Mouse (Mus musculus) lung, embryonic 14.5 days (tissue): ENCODE results near the gene Spaar. TPM values are rescaled to one million over a fixed set of nuclear protein-coding genes. Genes with fewer than 3 reads are reported as not detected.

ENCODE experiments used
- ATAC-seq: fragments of 200-750 bp; cut with Nextera tagmentation; 2 replicates; pipeline ENCODE4 v1.8.0; 2017; ENCODE audit warnings: mild to moderate bottlenecking, moderate TSS enrichment, moderate library complexity; ENCODE audit not compliant: insufficient read depth
- DNase-seq: peaks from one replicate; pipeline ENCODE4 v3.0.0-alpha.2; 2015
- H3K27ac ChIP-seq: fragments of 300-500 bp; sonication (generic); 2 replicates; pipeline ENCODE4 v1.5.1; 2014; ENCODE audit warnings: low read depth, mild to moderate bottlenecking, moderate library complexity
- H3K27me3 ChIP-seq: fragments of 300-500 bp; sonication (generic); 2 replicates; pipeline ENCODE4 v1.6.1; 2014; ENCODE audit warnings: low read length, control low read depth; ENCODE audit not compliant: insufficient read depth
- H3K36me3 ChIP-seq: fragments of 300-500 bp; sonication (generic); 2 replicates; pipeline ENCODE4 v1.6.1; 2014; ENCODE audit warnings: control low read depth; ENCODE audit not compliant: insufficient read depth
- H3K4me1 ChIP-seq: fragments of 300-500 bp; sonication (generic); 2 replicates; pipeline ENCODE4 v1.6.1; 2014; ENCODE audit warnings: antibody characterized with exemption, control low read depth; ENCODE audit not compliant: insufficient read depth
- H3K4me2 ChIP-seq: fragments of 300-500 bp; sonication (generic); 2 replicates; pipeline ENCODE4 v1.6.1; 2014; ENCODE audit warnings: mild to moderate bottlenecking
- H3K4me3 ChIP-seq: fragments of 300-500 bp; sonication (generic); 2 replicates; pipeline ENCODE4 v1.5.1; 2014; ENCODE audit warnings: low read depth, low read length
- H3K9ac ChIP-seq: fragments of 300-500 bp; sonication (generic); 2 replicates; pipeline ENCODE4 v1.6.1; 2014
- H3K9me3 ChIP-seq: fragments of 300-500 bp; sonication (generic); 2 replicates; pipeline ENCODE4 v1.6.1; 2016; ENCODE audit warnings: low read depth, low read length, control low read depth
- CTCF ChIP-seq: IDR thresholded peaks from 2 replicates; pipeline ENCODE4 v1.5.1; 2016; ENCODE audit warnings: antibody characterized with exemption, low read depth
- WGBS: fragments of 180-500 bp; shearing (Covaris S2); extraction: QIAGEN DNeasy Blood & Tissue Kit; methylation state at CpG from one replicate; pipeline ENCODE4 v1.1.7; 2014; 5-methylcytosine and 5-hydroxymethylcytosine counted together
- polyA plus RNA-seq: library from polyadenylated mRNA; unstranded; fragments of >200 nt; fragmentation: Nextera tagmentation; extraction: Ambion mirVana; gene quantifications from 2 replicates; pipeline ENCODE4 v1.2.1, GENCODE M21; 2014

Gene Spaar
- polyA plus RNA-seq, 1 experiment from 2014 or later, result 0.28 TPM

GRCm38 (mm10) chr4:43798936-43799335, 69.1 kb downstream of the Spaar start:
- ATAC-seq (no peak), DNase-seq (no peak)
- 58% methylated on average over 7 of the region's 7 CpGs for WGBS
- H3K9ac ChIP-seq, result no peak overlapping the region
- peaks cover 2% of the 10 kb centered on the region; the same call in 1 of the 2 replicates for H3K9me3 ChIP-seq
- H3K4me2 ChIP-seq, result no peak overlapping the region
- H3K4me1 ChIP-seq, result no peaks in the 10 kb centered on the region
- TF ChIP-seq CTCF, result no peak
- H3K4me3 ChIP-seq, result no peak overlapping the region
- no peak overlapping the region for H3K27ac ChIP-seq
- H3K36me3 ChIP-seq, result no peaks in the 10 kb centered on the region
- H3K27me3 ChIP-seq, result no peaks in the 10 kb centered on the region

Other genes starting within 250 kb of the Spaar start
- not detected in 2 replicates for gene Sit1, start 246.3 kb upstream of the Spaar start, polyA plus RNA-seq
- gene Ccdc107, start 237.1 kb upstream of the Spaar start, polyA plus RNA-seq, result 61.4 and 70.8 TPM in 2 replicates
- 42.5 and 51.8 TPM in 2 replicates for gene Arhgef39, start 230.3 kb upstream of the Spaar start, polyA plus RNA-seq
- 3.7 and 4.5 TPM in 2 replicates for gene Car9, start 223.1 kb upstream of the Spaar start, polyA plus RNA-seq
- 185 and 194 TPM in 2 replicates for gene Tpm2, start 206.3 kb upstream of the Spaar start, polyA plus RNA-seq
- 47.2 and 52.8 TPM in 2 replicates for gene Creb3, start 167.7 kb upstream of the Spaar start, polyA plus RNA-seq
- 84.9 and 93.8 TPM in 2 replicates for gene Tln1, start 167.3 kb upstream of the Spaar start, polyA plus RNA-seq
- 28.2 and 31.9 TPM in 2 replicates for gene Rgp1, start 151.3 kb upstream of the Spaar start, polyA plus RNA-seq
- 18.6 and 19.3 TPM in 2 replicates for gene Gba2, start 151.2 kb upstream of the Spaar start, polyA plus RNA-seq
- not detected in 2 replicates for gene Msmp, start 145.5 kb upstream of the Spaar start, polyA plus RNA-seq
- gene Npr2, start 98.1 kb upstream of the Spaar start, polyA plus RNA-seq, result 11.2 and 13.7 TPM in 2 replicates
- 0.68 and 1.6 TPM in 2 replicates for gene Spag8, start 76.4 kb upstream of the Spaar start, polyA plus RNA-seq
- 84.0 and 97.7 TPM in 2 replicates for gene Hint2, start 73.6 kb upstream of the Spaar start, polyA plus RNA-seq
- 2.8 and 3.5 TPM in 2 replicates for gene Tmem8b, start 61.1 kb upstream of the Spaar start, polyA plus RNA-seq
- 3.2 and 3.4 TPM in 2 replicates for gene Fam221b, start 60.9 kb upstream of the Spaar start, polyA plus RNA-seq
- not detected in 2 replicates for gene Olfr70, start 29.2 kb upstream of the Spaar start, polyA plus RNA-seq
- gene Olfr71, start 19.8 kb upstream of the Spaar start, polyA plus RNA-seq, result not detected in 2 replicates
- 0.58 and 0.93 TPM in 2 replicates for gene Hrct1, start 2.8 kb upstream of the Spaar start, polyA plus RNA-seq
- not detected in 2 replicates for gene Olfr159, start 41.0 kb downstream of the Spaar start, polyA plus RNA-seq
- not detected in 2 replicates for gene Olfr156, start 93.9 kb downstream of the Spaar start, polyA plus RNA-seq
- not detected in 2 replicates for gene Olfr157, start 110.2 kb downstream of the Spaar start, polyA plus RNA-seq
- not detected in 2 replicates for gene Olfr155, start 121.5 kb downstream of the Spaar start, polyA plus RNA-seq
- gene Reck, start 145.5 kb downstream of the Spaar start, polyA plus RNA-seq, result 27.9 and 29.5 TPM in 2 replicates
- 77.4 and 82.8 TPM in 2 replicates for gene Glipr2, start 227.4 kb downstream of the Spaar start, polyA plus RNA-seq